Mouse (Mus musculus) inflammation-experienced regulatory T-cells, adult 16 weeks (primary cell): Measurements from ENCODE around the gene Lrrtm1. TPM values are rescaled to one million over a fixed set of nuclear protein-coding genes. Genes with fewer than 3 reads are reported as not detected.

Experiments used
- polyA plus RNA-seq: library from polyadenylated mRNA; unstranded; fragments of 100-300 nt; shearing (Covaris generic); gene quantifications from one replicate; pipeline ENCODE4 v1.2.1, GENCODE M21; 2017

The Lrrtm1 gene
- not detected for polyA plus RNA-seq

GRCm38 (mm10) chr6:77242601-77243406, at the start of gene Lrrtm1:
Lrrtm1 (plus strand) TSS chr6:77242689.

